Mouse (Mus musculus) cerebellum, adult 2 months (tissue): ENCODE data around the gene Abca1. TPM values are rescaled to one million over a fixed set of nuclear protein-coding genes. Genes with fewer than 3 reads are reported as not detected.

Experiments
- DNase-seq, 2 experiments: peaks; one replicate each; pipeline ENCODE4 v3.0.0; 2021
- H3K27ac ChIP-seq: fragments of 200-500 bp; 2 replicates; pipeline ENCODE4 v1.5.1; 2012; ENCODE audit warnings: low read length, control low read depth, inconsistent platforms; ENCODE audit not compliant: insufficient read depth
- H3K27me3 ChIP-seq: fragments of 200-500 bp; 2 replicates; pipeline ENCODE4 v1.6.1; 2012; ENCODE audit warnings: inconsistent platforms, mild to moderate bottlenecking, low read length, moderate library complexity; ENCODE audit not compliant: control insufficient read depth, insufficient read depth
- H3K4me1 ChIP-seq: fragments of 200-500 bp; 2 replicates; pipeline ENCODE4 v1.6.1; 2011; ENCODE audit warnings: low read length; ENCODE audit not compliant: control insufficient read depth, insufficient read depth
- H3K4me3 ChIP-seq: fragments of 200-500 bp; replicated peaks from 2 replicates; pipeline ENCODE3; 2011; ENCODE audit warnings: mild to moderate bottlenecking, low read depth, low read length, control low read depth; ENCODE audit not compliant: insufficient read depth
- CTCF ChIP-seq: fragments of 200-500 bp; IDR thresholded peaks from 2 replicates; pipeline ENCODE4 v1.5.1; 2011; ENCODE audit warnings: low read depth, mild to moderate bottlenecking, control low read depth, low read length, moderate library complexity, borderline replicate concordance; ENCODE audit not compliant: insufficient read depth
- POLR2A ChIP-seq: fragments of 200-500 bp; IDR thresholded peaks from 2 replicates; pipeline ENCODE4 v1.6.1; 2011; ENCODE audit warnings: low read length, control low read depth, borderline replicate concordance; ENCODE audit not compliant: insufficient read depth
- WGBS: fragments of 180-500 bp; shearing (Covaris S2); methylation state at CpG from one replicate; pipeline ENCODE4 v1.1.7; 2018; 5-methylcytosine and 5-hydroxymethylcytosine counted together
- polyA plus RNA-seq: library from polyadenylated mRNA; depleted of rRNA; stranded (reverse); fragments of >200 nt; gene quantifications from 2 replicates; pipeline ENCODE4 v1.2.3, GENCODE M21; 2012

Gene Abca1
- polyA plus RNA-seq, 1 experiment: 10.0 TPM

GRCm38 (mm10) chr4:53109381-53109928, 50.2 kb downstream of the Abca1 start:
- TF ChIP-seq CTCF (no peak), POLR2A (no peak)
- H3K27ac ChIP-seq: no peak overlapping the region
- H3K4me3 ChIP-seq: no peak overlapping the region
- H3K27me3 ChIP-seq: no peaks in the 10 kb centered on the region
- 53% methylated on average over 9 of the region's 9 CpGs for WGBS
- no peak for DNase-seq
- no peaks in the 10 kb centered on the region for H3K4me1 ChIP-seq

GRCm38 (mm10) chr4:53108194-53108593, 51.5 kb downstream of the Abca1 start:
- WGBS: 76% methylated on average over 4 of the region's 4 CpGs

GRCm38 (mm10) chr4:53106732-53107131, 53.0 kb downstream of the Abca1 start:
- DNase-seq: no peak
- no peaks in the 10 kb centered on the region for H3K4me1 ChIP-seq
- no peaks in the 10 kb centered on the region for H3K27me3 ChIP-seq
- H3K4me3 ChIP-seq: no peak overlapping the region
- TF ChIP-seq CTCF (no peak), POLR2A (no peak)
- WGBS: 87% methylated on average over 5 of the region's 5 CpGs
- no peak overlapping the region for H3K27ac ChIP-seq

More at GRCm38 (mm10) chr4:53108194-53108593, 51.5 kb downstream of the Abca1 start:
- Histone ChIP-seq H3K4me3 (no peak overlapping the region), H3K27me3 (no peaks in the 10 kb centered on the region), H3K4me1 (no peaks in the 10 kb centered on the region), H3K27ac (no peak overlapping the region)
- TF ChIP-seq POLR2A (no peak), CTCF (no peak)
- DNase-seq: no peak

GRCm38 (mm10) chr4:53106071-53106470, 53.6 kb downstream of the Abca1 start:
- no peak for TF ChIP-seq POLR2A
- TF ChIP-seq CTCF: no peak
- 90% methylated on average over 3 of the region's 3 CpGs for WGBS
- H3K4me1 ChIP-seq: no peaks in the 10 kb centered on the region
- H3K4me3 ChIP-seq: no peak overlapping the region
- no peaks in the 10 kb centered on the region for H3K27me3 ChIP-seq
- no peak overlapping the region for H3K27ac ChIP-seq
- no peak for DNase-seq

GRCm38 (mm10) chr4:53104634-53105033, 55.1 kb downstream of the Abca1 start:
- no peaks in the 10 kb centered on the region for H3K27me3 ChIP-seq
- no peak overlapping the region for H3K27ac ChIP-seq
- TF ChIP-seq CTCF: no peak
- no peak for TF ChIP-seq POLR2A
- H3K4me3 ChIP-seq: no peak overlapping the region
- 48% methylated on average over 3 of the region's 3 CpGs for WGBS
- no peak for DNase-seq
- H3K4me1 ChIP-seq: no peaks in the 10 kb centered on the region

- no peaks in the 10 kb centered on the region for H3K4me1 ChIP-seq
- H3K27me3 ChIP-seq: no peaks in the 10 kb centered on the region
- no peak for DNase-seq
- TF ChIP-seq POLR2A: no peak
- TF ChIP-seq CTCF: no peak
- H3K4me3 ChIP-seq: no peak overlapping the region
- WGBS: 63% methylated on average over 7 of the region's 7 CpGs
- no peak overlapping the region for H3K27ac ChIP-seq
Measured at GRCm38 (mm10) chr4:53102529-53102928, 57.2 kb downstream of the Abca1 start.

- WGBS: 87% methylated on average over 5 of the region's 5 CpGs
- H3K4me3 ChIP-seq: no peak overlapping the region
- no peaks in the 10 kb centered on the region for H3K4me1 ChIP-seq
- H3K27me3 ChIP-seq: no peaks in the 10 kb centered on the region
- DNase-seq: no peak
- no peak for TF ChIP-seq POLR2A
- TF ChIP-seq CTCF: no peak
- H3K27ac ChIP-seq: no peak overlapping the region
Measured at GRCm38 (mm10) chr4:53101306-53101705, 58.4 kb downstream of the Abca1 start.

GRCm38 (mm10) chr4:53100492-53100891, 59.2 kb downstream of the Abca1 start:
- no peak overlapping the region for H3K4me3 ChIP-seq
- H3K4me1 ChIP-seq: no peaks in the 10 kb centered on the region
- no peak for DNase-seq
- no peak overlapping the region for H3K27ac ChIP-seq
- H3K27me3 ChIP-seq: no peaks in the 10 kb centered on the region
- WGBS: 90% methylated on average over 9 of the region's 9 CpGs
- TF ChIP-seq CTCF: no peak
- TF ChIP-seq POLR2A: no peak

- no peak for TF ChIP-seq CTCF
- no peak for TF ChIP-seq POLR2A
- no peak overlapping the region for H3K4me3 ChIP-seq
- 87% methylated on average over 4 of the region's 4 CpGs for WGBS
- H3K27me3 ChIP-seq: no peaks in the 10 kb centered on the region
- no peaks in the 10 kb centered on the region; the same call in 1 of the 2 replicates for H3K4me1 ChIP-seq
- no peak overlapping the region for H3K27ac ChIP-seq
- DNase-seq: no peak
Measured at GRCm38 (mm10) chr4:53094850-53095249, 64.8 kb downstream of the Abca1 start.
